Mouse (Mus musculus) stomach, postnatal 0 days (tissue): ENCODE data around the gene Sdk2.

ENCODE experiments used
- CTCF ChIP-seq: IDR thresholded peaks from 2 replicates; pipeline ENCODE4 v1.5.1; 2016; ENCODE audit warnings: antibody characterized with exemption, low read depth, mild to moderate bottlenecking, moderate library complexity
- EP300 ChIP-seq: optimal IDR thresholded peaks from 2 replicates; pipeline ENCODE3; 2016; ENCODE audit warnings: antibody characterized with exemption

- no peak for TF ChIP-seq CTCF
- no peak for TF ChIP-seq EP300
Observed at GRCm38 (mm10) chr11:113992894-113993293, 74.0 kb downstream of the Sdk2 start.
